Mouse (Mus musculus): ENCODE data around the gene Gas1. TPM values are rescaled to one million over a fixed set of nuclear protein-coding genes. Genes with fewer than 3 reads are reported as not detected.

Gene Gas1
- 318 and 346 TPM in 2 replicates for polyA plus RNA-seq (2016; fragmentation: Nextera tagmentation; extraction: Ambion mirVana)

DNA sequence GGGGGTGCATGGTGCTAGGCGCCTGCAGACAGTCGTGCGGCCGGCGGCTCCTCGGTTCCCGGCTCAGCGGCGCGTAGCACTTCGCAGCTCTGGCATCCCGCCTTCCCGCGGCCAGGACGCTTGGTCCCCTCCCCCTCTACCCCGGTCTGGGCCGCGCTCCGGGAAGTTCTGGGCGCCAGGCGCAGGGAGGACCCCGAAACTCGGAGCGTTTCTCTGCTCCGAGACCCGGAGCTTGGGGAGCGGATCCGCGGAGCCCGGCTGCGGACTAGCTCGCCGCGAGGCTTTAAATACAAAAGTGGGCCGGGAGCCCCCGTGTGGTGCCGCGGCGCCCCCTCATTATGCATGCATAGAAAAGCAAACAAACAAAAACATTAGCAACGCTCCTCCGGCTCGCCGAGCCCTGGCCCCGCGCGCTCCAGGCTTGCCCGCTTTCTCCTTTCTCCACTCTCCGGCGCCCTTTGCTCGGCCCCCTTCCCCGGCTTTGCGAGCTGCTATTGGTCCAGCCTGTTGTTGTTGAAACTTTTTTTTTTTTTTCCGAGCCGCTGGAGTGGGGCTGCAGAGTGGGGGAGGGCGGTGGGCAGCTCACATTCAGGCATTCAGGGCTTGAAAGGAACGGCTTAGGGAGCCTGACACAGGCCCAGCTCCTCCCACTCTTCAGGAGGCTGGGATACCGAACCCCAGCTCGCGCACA lies at the start of gene Gas1:
Gas1 (minus strand) TSS at position 260 of the 691 bp plus-strand sequence.
- ATAC-seq (ENCODE audit: insufficient number of reproducible peaks, insufficient read depth, low FRiP score, low TSS enrichment, low read depth) = peak; percentile 95
- peaks cover 14% of the 10 kb centered on the region for H3K36me3 ChIP-seq
- H3K9me3 ChIP-seq = no peaks in the 10 kb centered on the region
- whole genome bisulfite sequencing = under 1% methylated on average over 50 of the region's 59 CpGs
- H3K4me3 ChIP-seq (replicated peaks) = peak within 1 kb of the TSS; percentile 100
- H3K4me1 ChIP-seq (replicated peaks) = peaks cover 31% of the 10 kb centered on the region
- H3K27me3 ChIP-seq = no peaks in the 10 kb centered on the region
- H3K27ac ChIP-seq = peak within 1 kb of the TSS; percentile 100
- H3K4me2 ChIP-seq = peak within 1 kb of the TSS; percentile 71
- peak within 1 kb of the TSS; percentile 100 for H3K9ac ChIP-seq (replicated peaks)

DNA sequence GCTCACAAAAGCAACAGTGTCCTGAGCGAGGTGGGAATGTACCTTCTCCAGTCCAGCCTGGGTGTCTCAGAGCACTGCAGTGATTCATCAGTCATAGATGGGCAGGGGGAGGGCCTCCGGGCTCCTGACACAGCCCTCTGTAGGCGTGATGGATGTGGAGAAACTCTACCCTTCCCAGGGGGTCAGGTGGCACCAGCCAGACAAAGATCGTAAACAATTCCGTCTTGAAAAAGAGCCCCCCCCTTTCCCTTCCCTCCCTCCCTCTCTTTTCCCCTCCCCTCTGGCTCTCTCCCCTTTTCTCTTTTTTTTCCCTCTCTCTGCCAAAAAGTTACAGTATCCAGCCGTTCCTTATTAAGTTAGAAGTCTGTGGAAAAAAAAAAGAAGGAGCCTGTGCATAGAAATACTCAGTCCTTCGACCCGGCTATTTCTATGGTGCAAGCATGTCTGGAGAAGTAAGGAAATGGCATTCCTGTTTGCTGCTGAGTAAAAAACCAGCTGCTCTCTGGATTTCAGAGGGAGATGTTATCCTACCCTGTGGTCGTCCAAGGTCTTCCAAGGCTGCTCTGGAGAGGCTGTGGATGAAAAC lies 49.2 kb upstream of the Gas1 start:
- peaks cover 5% of the 10 kb centered on the region; the same call in 1 of the 2 replicates for H3K9me3 ChIP-seq
- H3K9ac ChIP-seq (replicated peaks) = no peak overlapping the region
- no peaks in the 10 kb centered on the region for H3K36me3 ChIP-seq
- H3K27ac ChIP-seq = peak overlapping the region; percentile 92
- WGBS = 6% methylated on average over 9 of the region's 9 CpGs
- ATAC-seq (ENCODE audit: insufficient number of reproducible peaks, insufficient read depth, low FRiP score, low TSS enrichment, low read depth) = peak; percentile 81
- H3K4me3 ChIP-seq (replicated peaks) = no peak overlapping the region
- H3K4me1 ChIP-seq (replicated peaks) = peaks cover 40% of the 10 kb centered on the region
- no peaks in the 10 kb centered on the region for H3K27me3 ChIP-seq
- H3K4me2 ChIP-seq = peak overlapping the region; percentile 33

DNA sequence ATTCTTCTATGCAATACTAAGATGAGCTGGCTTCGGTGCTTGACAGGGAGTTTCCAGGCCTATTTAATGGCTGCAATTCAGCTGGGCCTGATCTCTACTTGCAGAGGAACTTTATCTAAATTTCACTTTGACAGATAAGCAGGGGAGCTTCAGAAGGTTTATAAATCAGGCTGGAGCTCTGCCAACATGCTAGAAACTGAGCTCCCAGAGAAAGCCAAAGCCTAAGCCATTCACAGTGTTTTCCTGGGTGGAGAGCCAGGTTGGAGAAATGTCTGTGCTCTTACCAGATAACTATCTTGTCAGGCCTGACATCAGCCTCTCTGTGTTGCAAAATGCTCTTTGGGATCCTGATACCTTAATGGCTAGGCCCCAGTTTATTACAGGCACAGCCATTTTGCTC lies 48.6 kb upstream of the Gas1 start:
- Histone ChIP-seq H3K9me3 (peaks cover 5% of the 10 kb centered on the region; the same call in 1 of the 2 replicates), H3K4me3 (replicated peaks) (no peak overlapping the region), H3K36me3 (no peaks in the 10 kb centered on the region), H3K27ac (peak overlapping the region; percentile 92), H3K27me3 (no peaks in the 10 kb centered on the region), H3K4me2 (0 out of 2 replicates have a peak overlapping the region, but pooled peaks have one; percentile 33), H3K9ac (replicated peaks) (no peak overlapping the region), H3K4me1 (replicated peaks) (peaks cover 34% of the 10 kb centered on the region)
- WGBS = 41% methylated on average over 1 of the region's 1 CpGs
- no peak for ATAC-seq (ENCODE audit: insufficient number of reproducible peaks, insufficient read depth, low FRiP score, low TSS enrichment, low read depth)

DNA sequence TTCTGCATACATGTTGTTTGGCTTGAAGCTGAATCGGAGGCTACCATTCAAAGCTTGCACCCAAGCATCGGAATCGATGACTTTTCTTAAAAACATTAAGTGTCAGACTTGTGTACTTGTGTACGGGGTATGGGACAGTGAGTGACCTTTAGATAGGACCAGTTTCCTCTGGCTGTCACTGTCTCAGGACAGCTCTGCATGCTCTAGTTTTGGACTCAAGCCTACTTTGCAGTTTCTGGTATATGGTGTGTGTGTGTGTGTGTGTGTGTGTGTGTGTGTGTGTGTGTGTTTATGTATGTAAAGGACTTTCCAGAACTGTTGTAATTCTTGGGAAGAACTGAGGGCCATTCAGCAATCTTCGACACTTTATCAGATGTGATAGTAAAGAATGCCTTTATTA lies 48.1 kb upstream of the Gas1 start:
- Histone ChIP-seq H3K27me3 (no peaks in the 10 kb centered on the region), H3K4me3 (replicated peaks) (no peak overlapping the region), H3K9me3 (peaks cover 5% of the 10 kb centered on the region; the same call in 1 of the 2 replicates), H3K4me2 (no peak overlapping the region), H3K36me3 (no peaks in the 10 kb centered on the region), H3K4me1 (replicated peaks) (peaks cover 31% of the 10 kb centered on the region), H3K9ac (replicated peaks) (no peak overlapping the region), H3K27ac (peak overlapping the region; percentile 92)
- 87% methylated on average over 5 of the region's 5 CpGs for WGBS
- no peak for ATAC-seq (ENCODE audit: insufficient number of reproducible peaks, insufficient read depth, low FRiP score, low TSS enrichment, low read depth)

DNA sequence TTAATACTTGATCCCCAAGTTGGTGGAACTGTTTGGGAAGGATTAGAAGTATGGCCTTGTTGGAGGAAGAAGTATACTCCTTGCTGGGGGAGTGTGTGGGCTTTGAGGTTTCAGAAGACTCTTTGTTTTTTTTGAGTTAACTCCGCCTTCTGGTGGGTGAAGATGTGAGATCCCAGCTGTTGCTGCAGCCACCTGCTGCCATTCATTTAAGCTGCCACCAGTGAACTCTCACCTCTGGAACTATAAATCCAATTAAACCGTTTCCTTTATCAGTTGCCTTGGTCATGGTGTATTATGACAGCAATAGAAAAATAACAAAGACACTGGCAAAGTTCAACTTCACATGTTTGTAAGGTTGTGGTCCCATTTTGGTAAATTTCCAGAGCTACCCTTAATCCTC lies 46.6 kb upstream of the Gas1 start:
- H3K4me1 ChIP-seq (replicated peaks) = peaks cover 31% of the 10 kb centered on the region
- no peak overlapping the region for H3K4me2 ChIP-seq
- ATAC-seq (ENCODE audit: insufficient number of reproducible peaks, insufficient read depth, low FRiP score, low TSS enrichment, low read depth) = no peak
- no peaks in the 10 kb centered on the region for H3K36me3 ChIP-seq
- no peak overlapping the region for H3K27ac ChIP-seq
- H3K4me3 ChIP-seq (replicated peaks) = no peak overlapping the region
- H3K27me3 ChIP-seq = no peaks in the 10 kb centered on the region
- peaks cover 5% of the 10 kb centered on the region; the same call in 1 of the 2 replicates for H3K9me3 ChIP-seq
- H3K9ac ChIP-seq (replicated peaks) = no peak overlapping the region
- 54% methylated on average over 2 of the region's 2 CpGs for WGBS

DNA sequence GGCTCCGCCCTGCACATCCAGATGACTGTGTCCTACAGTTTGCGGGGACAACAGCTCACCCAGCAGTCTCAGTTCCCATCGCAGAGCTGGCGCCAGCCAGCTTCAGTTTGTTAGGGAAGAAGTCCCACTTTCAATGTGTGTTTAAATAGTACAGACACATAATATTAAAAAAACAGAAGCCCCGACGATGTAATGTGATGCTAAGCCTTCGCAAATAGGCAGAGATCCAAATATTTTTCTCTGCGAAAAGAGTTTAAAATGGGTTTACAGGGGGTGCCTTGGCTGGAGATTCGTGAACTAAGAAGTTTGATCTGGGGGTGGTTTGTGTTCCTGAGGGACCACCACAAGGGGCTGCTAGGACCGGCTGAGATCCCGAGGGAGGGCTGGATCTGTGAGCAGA lies 45.2 kb upstream of the Gas1 start:
- H3K4me3 ChIP-seq (replicated peaks) = no peak overlapping the region
- 78% methylated on average over 11 of the region's 11 CpGs for WGBS
- no peak overlapping the region for H3K9ac ChIP-seq (replicated peaks)
- no peaks in the 10 kb centered on the region for H3K27me3 ChIP-seq
- H3K4me1 ChIP-seq (replicated peaks) = peaks cover 25% of the 10 kb centered on the region
- no peak overlapping the region for H3K4me2 ChIP-seq
- H3K9me3 ChIP-seq = peaks cover 5% of the 10 kb centered on the region; the same call in 1 of the 2 replicates
- ATAC-seq (ENCODE audit: insufficient number of reproducible peaks, insufficient read depth, low FRiP score, low TSS enrichment, low read depth) = no peak
- no peaks in the 10 kb centered on the region for H3K36me3 ChIP-seq
- H3K27ac ChIP-seq = no peak overlapping the region

DNA sequence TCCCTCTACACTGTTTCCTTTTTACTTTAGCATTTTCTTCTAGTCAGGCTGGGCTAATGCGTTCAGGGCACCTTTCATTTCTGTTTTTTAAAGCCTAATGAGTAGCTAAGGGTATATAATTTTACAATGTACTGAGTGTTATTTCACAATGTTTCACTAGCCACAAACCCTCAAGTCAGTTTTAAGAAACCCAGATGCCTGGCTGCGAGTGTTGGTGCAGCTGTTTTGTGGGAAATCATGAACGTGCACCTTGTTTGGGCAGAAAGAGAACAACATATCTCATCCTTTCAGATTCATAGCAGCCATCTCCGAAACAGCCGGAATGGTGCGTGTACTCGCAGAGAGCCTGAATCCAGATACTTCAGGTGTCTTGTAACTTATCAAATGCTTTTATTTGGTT lies 36.7 kb upstream of the Gas1 start:
- H3K4me3 ChIP-seq (replicated peaks) = no peak overlapping the region
- ATAC-seq (ENCODE audit: insufficient number of reproducible peaks, insufficient read depth, low FRiP score, low TSS enrichment, low read depth) = no peak
- no peak overlapping the region for H3K9ac ChIP-seq (replicated peaks)
- H3K36me3 ChIP-seq = no peaks in the 10 kb centered on the region
- H3K4me1 ChIP-seq (replicated peaks) = peaks cover 16% of the 10 kb centered on the region
- no peak overlapping the region for H3K4me2 ChIP-seq
- peak overlapping the region; percentile 62; the same call in 1 of the 2 replicates for H3K27ac ChIP-seq
- H3K9me3 ChIP-seq = no peaks in the 10 kb centered on the region
- 70% methylated on average over 7 of the region's 7 CpGs for WGBS
- no peaks in the 10 kb centered on the region for H3K27me3 ChIP-seq

DNA sequence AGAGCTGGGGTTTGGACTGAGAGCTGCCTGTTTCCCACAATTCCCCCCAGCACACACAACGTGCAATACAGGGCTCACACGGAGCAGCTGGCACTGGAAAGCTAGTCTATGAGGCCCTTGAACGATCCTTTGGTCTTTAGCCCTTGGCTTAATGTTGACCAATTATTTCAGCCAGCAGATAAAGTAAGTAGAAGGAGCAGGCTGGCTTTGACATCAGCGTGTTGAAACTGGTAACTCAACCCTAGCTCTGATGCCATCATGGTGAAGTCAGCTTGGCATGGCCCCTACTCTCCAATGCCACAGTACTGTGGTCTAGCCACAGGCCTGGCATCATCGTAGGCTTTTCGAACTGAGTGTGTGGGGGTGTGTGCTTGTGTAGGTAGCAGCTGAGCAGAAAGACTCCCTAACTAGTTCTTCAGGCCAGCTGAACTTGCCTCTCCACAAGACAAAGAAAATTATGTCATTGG lies 30.0 kb upstream of the Gas1 start:
- WGBS = 89% methylated on average over 6 of the region's 6 CpGs
- no peak for ATAC-seq (ENCODE audit: insufficient number of reproducible peaks, insufficient read depth, low FRiP score, low TSS enrichment, low read depth)

DNA sequence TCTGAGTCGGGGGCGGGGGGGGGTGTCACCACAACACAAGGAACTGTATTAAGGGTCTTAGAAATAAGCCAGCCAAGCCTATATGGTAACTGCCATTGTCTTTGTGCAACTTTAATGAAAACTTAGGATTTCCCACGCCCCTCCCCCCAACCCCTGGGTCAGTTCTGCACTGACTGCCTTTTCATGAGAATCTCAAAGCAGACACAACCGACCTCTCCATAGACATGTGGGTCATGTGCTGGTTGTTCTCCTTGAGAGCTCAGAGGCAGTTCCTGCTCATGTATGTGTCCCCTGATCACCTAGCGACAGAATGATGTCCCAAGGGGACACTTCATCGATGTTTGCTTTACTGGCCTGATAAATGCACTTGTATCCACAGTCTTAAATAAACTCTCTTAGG lies 27.6 kb upstream of the Gas1 start:
- Histone ChIP-seq H3K4me1 (replicated peaks) (no peaks in the 10 kb centered on the region), H3K9me3 (peaks cover 12% of the 10 kb centered on the region), H3K9ac (replicated peaks) (no peak overlapping the region), H3K4me2 (no peak overlapping the region), H3K27me3 (no peaks in the 10 kb centered on the region), H3K4me3 (replicated peaks) (no peak overlapping the region), H3K36me3 (no peaks in the 10 kb centered on the region), H3K27ac (no peak overlapping the region)
- WGBS = 91% methylated on average over 6 of the region's 6 CpGs
- no peak for ATAC-seq (ENCODE audit: insufficient number of reproducible peaks, insufficient read depth, low FRiP score, low TSS enrichment, low read depth)

More for the DNA sequence above, 30.0 kb upstream of the Gas1 start:
- H3K4me2 ChIP-seq = no peak overlapping the region
- H3K4me1 ChIP-seq (replicated peaks) = no peaks in the 10 kb centered on the region
- no peak overlapping the region for H3K4me3 ChIP-seq (replicated peaks)
- no peaks in the 10 kb centered on the region for H3K36me3 ChIP-seq
- no peak overlapping the region for H3K9ac ChIP-seq (replicated peaks)
- no peaks in the 10 kb centered on the region for H3K27me3 ChIP-seq
- no peak overlapping the region for H3K27ac ChIP-seq
- peaks cover 12% of the 10 kb centered on the region for H3K9me3 ChIP-seq

DNA sequence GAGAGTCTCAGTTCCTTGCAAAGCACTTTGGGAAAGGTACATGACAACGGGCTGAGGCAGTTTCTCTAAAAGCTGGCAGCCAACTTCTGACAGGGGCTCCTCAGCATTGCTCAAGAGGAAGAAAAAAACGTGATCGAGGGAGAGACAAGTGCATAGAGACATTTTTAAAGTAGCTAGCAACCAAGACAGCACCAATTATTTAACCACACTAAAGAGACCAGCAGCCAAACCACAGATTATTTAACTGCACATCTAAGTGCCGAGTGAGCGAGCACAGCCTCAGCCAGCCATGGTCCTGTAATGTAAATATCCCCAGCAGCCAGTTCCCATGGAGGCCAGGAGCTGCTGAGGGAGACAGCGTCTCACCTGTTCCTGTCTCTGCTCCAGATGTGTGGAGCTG lies 16.1 kb upstream of the Gas1 start:
- no peak overlapping the region for H3K4me2 ChIP-seq
- no peaks in the 10 kb centered on the region for H3K27me3 ChIP-seq
- no peak overlapping the region for H3K4me3 ChIP-seq (replicated peaks)
- H3K27ac ChIP-seq = peak overlapping the region; percentile 24
- H3K9me3 ChIP-seq = 0 out of 2 replicates have a peak, but pooled peaks cover 5% of the 10 kb centered on the region
- no peaks in the 10 kb centered on the region for H3K36me3 ChIP-seq
- no peak overlapping the region for H3K9ac ChIP-seq (replicated peaks)
- peaks cover 17% of the 10 kb centered on the region for H3K4me1 ChIP-seq (replicated peaks)
- 42% methylated on average over 6 of the region's 6 CpGs for WGBS
- ATAC-seq (ENCODE audit: insufficient number of reproducible peaks, insufficient read depth, low FRiP score, low TSS enrichment, low read depth) = no peak

DNA sequence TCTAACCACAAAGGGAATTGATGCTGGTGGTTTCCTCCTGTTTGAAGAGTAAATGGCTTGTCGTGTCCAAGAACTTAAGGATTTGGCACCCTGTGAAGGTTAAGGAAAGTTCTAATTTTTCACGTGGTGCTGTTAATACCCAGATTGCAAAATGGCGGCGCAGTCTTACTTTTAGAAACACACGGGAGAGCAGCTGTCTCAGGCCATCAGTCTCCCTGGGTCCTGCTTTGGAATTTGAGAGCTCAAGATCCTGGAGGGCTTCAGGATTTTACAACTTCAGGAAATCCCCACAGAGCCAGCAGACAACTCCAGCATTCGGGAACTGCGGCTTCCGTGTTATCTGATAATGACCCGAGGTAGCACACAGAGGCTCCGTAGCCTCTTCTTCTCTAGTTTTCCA lies 12.8 kb upstream of the Gas1 start:
- WGBS = 30% methylated on average over 10 of the region's 10 CpGs
- no peak overlapping the region for H3K27ac ChIP-seq
- no peak overlapping the region for H3K4me2 ChIP-seq
- ATAC-seq (ENCODE audit: insufficient number of reproducible peaks, insufficient read depth, low FRiP score, low TSS enrichment, low read depth) = no peak
- H3K36me3 ChIP-seq = no peaks in the 10 kb centered on the region
- peaks cover 19% of the 10 kb centered on the region for H3K4me1 ChIP-seq (replicated peaks)
- H3K27me3 ChIP-seq = no peaks in the 10 kb centered on the region
- no peak overlapping the region for H3K4me3 ChIP-seq (replicated peaks)
- H3K9me3 ChIP-seq = no peaks in the 10 kb centered on the region
- H3K9ac ChIP-seq (replicated peaks) = no peak overlapping the region

All from limb, embryonic 12.5 days (tissue).